Mouse (Mus musculus) skeletal muscle tissue, adult 2 months (tissue): ENCODE measurements around the gene Csf2rb2.
A peak's percentile ranks its signal among the peaks of the same experiment; 100 is the strongest.
"Not testable (repeated sequence)": the region's sequence is repeated elsewhere in the genome, so short reads cannot be mapped to it uniquely, and the experiment has no call there.

Experiments
- DNase-seq: peaks from one replicate; pipeline ENCODE4 v3.0.0-alpha.2; 2012; ENCODE audit warnings: low read depth, low spot score

Csf2rb2 gene

DNA sequence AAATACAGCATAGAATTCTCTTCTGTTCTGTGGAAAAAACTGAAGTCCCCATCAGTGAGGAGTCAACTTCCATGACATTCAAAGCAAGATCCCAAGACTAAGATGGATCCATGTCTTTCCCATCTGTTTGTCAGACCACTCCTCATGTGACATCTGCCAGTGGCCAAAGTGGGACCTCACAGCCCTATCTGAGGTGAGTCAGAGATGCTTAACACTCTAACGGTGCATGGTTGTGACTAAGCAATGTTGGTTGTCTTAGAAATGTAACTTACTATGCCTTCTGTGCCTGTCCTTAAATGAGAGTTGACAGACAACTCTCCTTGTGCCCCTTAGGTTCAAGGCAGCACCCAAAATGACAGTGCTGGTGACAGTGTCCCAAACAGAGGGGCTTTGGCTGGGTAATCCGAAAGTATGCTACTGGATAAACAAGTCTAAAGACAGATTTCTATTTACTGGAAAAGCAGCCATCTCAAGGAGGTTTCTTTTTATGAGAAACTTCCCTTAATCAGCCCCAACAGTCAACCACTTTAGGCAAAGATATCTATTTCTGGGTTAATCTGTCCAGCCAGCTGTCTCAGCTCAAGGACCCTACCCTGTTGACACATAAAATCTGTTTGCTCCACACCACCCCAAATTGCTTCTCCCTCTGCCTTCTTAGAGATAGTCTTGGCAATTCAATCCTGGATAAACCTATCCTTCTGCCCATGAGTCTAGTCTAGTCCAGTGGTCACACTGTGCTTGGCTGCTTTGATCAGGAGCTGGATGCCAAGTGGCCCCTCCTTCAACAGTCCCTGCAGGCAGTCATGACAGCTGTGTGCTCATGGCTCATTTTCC lies 13.0 kb upstream of the Csf2rb2 start:
- DNase-seq, result not testable (repeated sequence)

DNA sequence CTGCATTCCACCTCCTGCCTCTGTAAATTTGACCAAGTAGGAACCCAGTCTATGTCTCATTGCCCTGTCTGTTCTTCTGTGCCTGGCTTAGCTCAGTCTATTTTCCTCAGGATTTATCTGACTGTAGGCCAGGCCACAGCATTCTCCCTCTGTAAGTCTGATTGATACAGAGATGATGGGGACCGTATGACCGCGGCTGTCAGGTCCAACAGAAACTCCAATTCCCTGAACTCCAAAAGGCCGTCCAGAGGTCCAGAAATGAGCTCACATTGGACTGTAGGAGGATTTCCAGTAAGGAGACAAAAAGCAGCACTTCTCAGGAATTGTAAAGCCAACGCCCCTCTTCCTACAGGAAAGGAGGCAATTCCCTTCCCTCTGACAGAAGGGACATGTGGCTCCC lies 8.1 kb upstream of the Csf2rb2 start:
- DNase-seq, result not testable (repeated sequence)

DNA sequence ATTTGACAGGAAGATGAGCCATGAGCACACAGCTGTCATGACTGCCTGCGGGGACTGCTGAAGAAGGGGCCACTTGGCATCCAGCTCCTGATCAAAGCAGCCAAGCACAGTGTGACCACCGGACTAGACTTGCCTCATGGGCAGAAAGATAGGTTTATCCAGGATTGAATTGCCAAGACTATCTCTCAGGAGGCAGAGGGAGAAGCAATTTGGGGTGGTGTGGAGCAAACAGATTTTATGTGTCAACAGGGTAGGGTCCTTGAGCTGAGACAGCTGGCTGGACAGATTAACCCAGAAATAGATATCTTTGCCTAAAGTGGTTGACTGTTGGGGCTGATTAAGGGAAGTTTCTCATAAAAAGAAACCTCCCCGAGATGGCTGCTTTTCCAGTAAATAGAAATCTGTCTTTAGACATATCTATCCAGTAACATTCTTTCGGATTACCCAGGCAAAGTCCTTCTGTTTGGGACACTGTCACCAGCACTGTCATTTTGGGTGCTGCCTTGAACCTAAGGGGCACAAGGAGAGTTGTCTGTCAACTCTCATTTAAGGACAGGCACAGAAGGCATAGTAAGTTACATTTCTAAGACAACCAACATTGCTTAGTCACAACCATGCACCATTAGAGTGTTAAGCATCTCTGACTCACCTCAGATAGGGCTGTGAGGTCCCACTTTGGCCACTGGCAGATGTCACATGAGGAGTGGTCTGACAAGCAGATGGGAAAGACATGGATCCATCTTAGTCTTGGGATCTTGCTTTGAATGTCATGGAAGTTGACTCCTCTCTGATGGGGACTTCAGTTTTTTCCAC lies 7.1 kb upstream of the Csf2rb2 start:
- not testable (repeated sequence) for DNase-seq

DNA sequence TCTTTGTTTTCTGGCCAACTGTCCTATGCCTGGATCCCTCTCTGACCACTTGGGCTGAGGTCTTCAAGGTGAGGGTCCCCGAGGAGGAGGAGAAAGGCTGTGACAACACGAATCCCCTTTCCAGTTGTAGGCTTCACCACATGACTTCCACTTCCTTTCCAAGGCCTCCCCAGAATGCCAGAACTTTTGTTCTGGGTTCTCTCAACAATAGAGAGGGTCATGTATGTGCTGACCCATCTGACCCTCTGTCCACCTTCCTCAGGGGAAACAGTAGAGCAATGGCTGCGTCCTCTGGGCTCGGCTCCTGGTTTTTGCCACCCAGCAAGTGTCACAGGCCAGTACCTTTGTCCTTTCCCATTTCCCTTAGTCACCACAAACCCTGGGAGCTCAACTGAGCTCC lies 5.5 kb upstream of the Csf2rb2 start:
- no peak for DNase-seq

DNA sequence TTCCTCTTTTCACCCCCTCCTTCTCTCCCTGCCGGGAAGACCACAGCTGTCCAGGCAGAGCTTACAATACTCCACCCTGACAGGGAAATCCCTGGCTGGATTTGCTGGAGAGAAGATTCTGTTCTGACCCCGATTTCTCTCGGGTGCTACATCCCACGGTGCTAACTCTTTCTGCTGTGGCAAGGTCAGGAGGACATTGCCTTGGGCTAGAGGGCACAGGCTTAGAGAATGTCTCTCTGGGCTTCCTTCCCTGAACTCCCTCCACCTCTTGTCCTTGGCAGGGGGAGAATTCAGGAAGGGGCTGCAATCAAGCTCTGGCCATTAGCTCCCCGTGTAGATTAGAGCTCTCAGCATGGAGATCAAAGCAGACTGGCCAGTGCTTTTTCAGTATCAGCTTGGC lies 4.3 kb upstream of the Csf2rb2 start:
- DNase-seq, result no peak

DNA sequence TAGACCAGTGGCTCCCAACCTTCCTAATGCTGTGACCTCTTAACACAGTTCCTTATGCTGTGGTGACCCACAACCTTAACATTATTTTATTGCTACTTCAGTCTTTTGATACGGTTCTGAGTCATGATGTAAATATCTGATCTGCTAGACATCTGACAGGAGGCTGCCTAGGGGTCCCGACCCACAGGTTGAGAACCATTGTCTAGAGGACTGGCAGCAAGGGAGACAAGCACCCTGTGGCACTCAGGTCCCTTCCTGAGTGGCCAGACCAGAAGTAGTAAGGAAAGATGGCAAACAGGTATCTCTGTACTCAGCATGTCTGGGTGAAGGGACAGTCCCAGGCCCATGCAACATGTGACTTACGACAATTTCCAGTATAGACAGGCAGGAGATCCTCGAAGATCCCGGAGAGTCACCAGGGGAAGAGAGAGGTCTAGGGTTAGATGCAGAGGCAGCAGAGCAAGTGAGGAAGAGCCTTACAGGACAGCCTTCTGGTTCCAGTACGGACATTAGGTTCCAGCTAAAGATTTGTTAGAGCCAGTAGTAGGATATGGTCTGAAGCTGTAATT lies 1.8 kb downstream of the Csf2rb2 start:
- DNase-seq, result no peak

DNA sequence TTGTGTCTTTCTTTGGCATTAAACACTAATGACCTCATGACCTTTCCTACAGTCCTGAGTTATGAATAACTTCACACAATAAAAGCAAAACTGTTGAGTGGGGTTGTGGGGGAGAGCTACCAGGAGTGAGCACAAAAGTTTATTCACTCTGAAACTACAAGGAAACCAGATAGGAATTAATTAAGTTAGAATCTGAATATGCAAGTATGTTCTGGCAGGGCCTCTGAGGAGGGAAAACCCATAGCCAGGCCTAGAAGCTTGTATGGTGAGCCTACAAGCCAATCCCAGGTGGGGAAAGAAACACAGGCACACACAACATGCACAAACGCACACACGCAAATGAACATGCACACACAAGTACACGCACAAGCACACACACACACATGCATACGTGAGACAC lies 2.8 kb downstream of the Csf2rb2 start:
- no peak for DNase-seq

DNA sequence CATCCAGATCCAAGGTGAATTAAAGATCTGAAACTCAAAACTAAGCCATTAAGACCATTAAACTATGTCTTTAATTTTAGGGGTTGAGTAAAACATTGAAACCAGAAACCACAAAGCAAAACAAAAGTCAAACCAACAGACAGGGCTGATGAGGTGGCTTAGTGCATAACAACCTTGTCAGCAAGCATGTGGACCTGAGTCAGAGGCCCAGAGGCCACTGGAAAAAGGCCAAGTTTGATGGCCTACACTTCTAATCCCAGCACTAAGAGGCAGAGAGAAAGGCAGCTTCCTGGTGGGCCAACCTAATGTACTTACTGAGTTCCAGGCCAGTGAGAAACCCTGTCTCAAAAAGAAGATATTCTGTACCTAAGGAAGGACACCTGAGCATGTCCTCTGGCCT lies 4.7 kb downstream of the Csf2rb2 start:
- no peak for DNase-seq

DNA sequence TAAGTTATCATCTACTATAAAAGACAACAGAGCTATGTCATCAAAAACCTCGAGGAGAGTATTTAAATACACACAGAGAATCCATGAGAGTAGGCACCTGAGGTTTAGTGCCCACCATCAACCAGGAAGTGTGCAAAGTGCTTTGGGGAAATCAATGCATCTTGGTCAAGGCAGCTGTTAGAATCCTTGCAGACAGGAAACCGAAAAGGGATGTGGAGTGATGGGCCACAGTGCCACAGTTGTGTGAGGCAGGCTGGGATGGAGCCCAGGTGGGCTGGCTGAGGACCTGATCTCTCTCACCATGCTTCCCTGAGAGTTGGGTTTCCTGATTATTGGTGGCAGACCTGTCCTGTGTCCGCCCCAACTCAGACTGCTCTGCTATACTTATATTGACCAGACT lies 5.9 kb downstream of the Csf2rb2 start:
- no peak for DNase-seq

DNA sequence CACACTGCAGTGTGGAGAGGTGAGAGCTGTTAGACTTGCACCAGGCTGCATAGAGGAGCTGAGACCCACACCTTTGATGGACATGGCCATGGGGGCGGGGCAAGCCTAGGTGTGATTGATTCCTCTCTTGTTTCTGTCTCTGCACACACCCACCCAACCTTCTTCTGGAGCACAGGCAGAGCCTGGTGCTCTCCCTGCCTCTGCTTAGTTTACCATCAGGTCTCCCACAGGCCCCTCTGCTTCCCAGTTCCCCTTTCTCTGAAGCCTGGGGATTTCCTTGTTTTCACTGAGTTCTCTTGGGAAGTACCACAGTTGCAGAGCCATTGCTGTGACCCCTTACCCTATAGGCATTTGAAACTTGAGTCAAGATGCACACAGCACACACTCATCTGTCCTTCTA lies 7.0 kb downstream of the Csf2rb2 start:
- no peak for DNase-seq

DNA sequence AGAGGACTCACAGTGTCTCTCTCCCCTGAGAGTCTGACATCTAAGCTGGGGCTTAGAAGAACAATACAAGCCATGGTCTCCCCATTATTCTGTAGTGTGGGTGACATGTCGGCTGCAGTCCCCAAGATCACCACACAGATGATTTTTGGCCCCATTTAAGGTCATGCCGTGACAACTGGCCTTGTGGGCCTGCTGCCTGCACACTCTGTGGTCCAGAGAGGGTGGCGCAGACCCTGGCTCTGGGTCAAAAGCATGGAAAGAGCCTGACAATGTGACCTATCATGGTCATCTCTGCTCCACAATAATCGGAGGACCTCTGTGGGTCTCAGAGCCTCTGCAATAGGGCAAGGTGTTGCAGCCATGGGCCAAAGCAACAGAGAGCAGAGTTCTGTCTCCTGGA lies 11.8 kb downstream of the Csf2rb2 start:
- DNase-seq, result no peak

DNA sequence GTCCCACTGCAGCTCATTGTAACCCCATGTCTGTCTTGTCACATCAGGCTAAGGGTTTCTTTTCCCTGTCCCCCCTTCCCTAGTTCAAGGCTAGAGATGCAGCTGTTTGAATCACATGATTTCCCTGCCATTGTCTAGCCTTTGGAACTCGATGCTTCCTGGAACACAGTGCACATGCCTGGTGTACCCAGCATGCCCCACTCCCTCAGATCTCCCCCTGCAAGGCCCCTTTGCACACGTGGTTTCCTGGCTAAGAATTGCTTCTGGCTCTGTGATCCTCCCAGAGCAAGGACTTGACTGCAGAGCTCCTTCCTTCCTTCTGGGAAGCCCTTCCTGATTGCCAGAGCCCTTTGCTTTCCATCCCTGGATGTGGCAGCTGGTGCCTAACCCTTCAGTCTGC lies 12.3 kb downstream of the Csf2rb2 start:
- not testable (repeated sequence) for DNase-seq

DNA sequence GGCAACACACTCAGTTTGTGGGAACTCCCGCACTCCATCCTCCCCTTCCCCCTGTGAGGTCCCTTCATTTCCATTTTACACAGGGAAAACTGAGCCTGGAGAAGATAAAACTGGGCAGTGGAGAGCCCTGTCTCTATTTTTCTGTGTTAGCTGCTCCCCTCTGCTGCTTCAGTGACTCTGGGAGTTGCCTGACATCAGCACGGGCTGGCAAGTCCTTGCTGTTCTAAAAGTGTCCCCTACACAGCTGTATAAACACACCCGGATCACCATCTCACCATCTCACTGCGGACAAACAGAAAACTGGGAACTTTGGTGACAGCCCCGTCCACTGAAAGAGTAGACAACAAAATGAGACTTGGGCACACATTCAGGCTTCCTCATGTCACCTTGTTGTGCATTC lies 15.7 kb downstream of the Csf2rb2 start:
- DNase-seq, result not testable (repeated sequence)

DNA sequence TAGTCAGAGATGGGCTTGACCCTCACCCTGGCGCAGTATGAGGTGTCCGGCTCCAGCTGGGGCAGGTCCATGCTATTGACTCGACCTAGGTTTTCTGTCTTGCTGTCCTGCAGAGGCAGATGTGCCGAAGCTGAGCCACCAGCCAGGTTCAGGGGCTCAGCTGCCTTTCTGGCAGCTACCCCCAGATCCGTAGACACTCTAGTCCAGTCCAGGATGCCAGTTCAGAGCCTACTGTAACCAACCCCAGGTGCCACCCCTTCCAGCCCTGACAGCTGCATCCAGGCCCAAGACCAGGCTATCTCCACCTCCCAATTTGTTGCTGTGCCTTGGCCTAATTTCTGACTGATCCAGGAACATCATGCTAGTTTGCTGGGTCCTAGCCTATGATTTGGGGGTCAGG lies 17.6 kb downstream of the Csf2rb2 start:
- peak; percentile 39 for DNase-seq

DNA sequence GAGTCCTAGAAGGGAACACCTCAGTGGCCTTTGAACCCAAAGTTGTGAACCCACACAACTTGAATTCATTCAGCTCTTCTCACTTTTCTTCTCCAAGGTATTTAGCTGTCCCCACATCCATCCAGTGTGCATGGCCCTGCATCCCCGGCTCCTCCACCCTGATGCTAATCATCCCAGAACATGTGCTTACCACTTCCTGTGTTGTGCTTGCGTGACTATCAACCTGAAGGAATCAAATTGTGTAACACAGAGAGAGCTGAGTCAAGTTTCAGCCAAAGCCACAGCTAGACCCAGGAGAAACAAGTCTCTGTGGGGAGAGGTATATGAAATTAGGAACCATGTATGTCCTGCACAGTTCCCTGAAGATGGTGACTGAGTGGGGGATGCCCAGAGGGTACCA lies 27.2 kb downstream of the Csf2rb2 start:
- DNase-seq, result no peak

DNA sequence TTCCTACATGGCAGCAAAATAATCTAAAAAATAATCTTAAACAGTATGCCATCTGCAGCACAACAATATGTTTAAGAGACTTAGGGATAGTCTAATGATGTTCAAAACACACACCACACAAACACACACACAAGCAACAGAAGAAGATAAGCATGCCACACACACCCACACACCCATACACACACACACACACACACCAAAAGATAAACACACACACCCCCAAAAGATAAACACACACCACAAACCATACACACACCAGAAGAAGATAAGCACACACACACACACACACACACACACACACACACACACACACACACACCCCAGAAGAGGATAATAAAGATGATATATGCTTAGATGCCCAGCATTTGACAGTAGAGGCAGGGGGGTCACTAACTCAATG lies 34.3 kb downstream of the Csf2rb2 start:
- no peak for DNase-seq

DNA sequence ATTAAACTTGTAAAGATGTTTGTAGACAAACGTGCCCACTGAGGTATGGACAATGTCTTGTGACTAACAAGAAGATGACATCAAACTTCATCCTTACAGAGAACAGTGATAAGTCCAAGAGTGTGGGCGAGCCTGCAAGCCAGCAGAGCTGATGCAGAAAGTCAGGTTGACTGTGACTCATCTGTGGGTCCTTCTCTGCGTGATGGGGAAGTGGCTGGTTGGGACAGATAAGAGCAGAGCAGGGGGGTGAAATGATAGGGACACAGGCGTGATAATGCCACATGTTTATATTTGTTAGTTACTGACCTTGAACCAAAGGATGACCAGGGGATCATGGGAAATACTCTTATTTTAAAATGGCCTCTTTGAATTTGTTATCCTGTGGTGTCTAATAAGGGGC lies 37.7 kb downstream of the Csf2rb2 start:
- no peak for DNase-seq

DNA sequence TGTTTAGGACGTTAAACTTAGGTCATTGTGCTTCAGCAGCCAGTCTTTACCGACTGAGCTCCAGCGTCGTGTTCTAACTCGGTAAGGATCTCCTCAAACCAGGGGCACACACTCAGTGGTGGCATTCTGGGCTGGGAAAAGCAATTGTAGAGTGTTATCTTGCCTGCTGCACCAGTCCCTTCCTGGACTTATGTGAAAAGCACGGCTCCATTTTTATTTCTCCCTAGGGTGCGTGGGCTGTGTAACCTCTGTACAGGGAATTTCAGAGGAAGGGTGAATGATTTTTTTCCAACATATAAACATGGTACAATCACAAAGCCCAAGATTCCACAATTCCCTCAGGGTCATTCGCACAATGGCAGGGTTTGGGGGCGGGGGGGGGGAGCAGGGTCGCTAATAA lies 38.1 kb downstream of the Csf2rb2 start:
- DNase-seq, result no peak

DNA sequence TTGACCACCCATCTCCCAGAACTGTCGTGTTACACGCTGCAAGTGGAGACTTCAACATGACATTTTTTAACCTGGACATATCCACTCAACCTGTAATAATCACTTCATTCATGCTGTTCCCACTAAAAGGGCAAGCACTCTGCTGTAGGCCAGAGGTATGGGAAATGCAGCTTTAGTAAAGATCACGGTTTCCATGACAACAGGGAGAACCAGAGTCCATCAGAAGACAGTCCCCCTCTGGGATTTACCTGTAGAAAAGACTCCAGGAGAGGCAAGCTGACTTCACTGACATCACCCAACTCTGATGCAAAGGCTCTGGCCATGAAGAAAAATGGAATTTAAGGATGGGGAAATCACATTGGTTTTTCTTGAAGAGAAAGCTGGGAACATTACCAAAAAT lies 42.2 kb downstream of the Csf2rb2 start:
- DNase-seq, result no peak

DNA sequence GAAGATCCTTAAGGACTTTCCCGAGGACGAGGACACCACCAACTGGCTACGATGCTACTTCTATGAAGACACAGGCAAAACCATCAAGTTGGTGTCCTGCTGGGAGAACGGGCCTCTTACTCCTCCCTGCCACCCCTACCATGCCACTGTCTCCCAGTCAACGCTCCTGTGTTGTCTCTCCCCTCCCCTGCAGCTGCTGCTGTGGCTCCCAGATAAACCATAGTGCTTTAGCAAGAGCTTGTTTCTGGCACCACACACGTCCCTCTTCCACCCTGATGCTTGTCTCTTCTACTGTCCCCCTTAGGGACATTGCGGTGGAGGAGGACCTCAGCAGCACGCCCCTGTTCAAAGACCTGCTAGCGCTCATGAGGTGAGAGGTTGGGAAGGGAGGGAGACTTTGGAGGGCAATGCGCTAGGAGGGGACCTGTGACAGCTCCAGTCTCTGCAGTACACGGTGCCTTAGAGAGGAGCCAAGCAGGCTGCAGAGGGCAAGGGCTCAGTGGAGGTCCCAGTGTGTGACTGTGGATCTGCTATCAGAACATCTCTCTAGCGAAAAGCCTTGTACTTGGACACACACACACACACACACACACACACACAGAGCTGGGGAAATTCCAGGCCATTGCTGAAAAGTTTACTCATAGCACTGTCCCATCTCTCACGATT lies 44.7 kb downstream of the Csf2rb2 start:
- no peak for DNase-seq

DNA sequence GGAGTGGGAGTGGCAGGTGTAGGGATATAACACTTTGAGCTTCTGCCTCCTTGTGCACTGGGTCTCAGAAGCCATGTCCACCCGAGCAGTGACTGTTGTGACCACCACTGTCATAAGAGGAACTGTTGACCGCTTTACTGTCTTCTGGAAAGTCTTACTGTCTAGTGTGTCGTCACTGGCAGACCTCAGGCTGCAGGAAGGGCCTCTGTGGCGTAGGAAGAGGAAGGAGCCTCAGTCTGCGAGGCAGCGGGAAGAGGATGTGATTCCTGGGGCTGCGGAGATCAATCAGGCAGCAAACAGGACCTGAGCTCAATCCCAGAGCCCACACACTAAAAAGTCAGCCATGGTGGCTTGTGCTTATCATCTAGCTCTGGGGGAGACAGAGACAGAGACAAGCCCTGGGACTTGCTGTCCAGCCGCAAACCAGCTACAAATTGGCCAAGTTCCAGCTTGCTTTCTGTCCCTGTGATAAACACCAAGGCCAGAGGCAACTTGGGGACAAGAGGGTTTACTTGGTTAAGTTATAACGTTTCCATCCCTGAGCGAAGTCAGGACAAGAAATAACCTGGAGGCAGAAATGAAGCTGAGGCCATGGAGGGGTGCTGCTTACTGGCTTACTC lies 47.2 kb downstream of the Csf2rb2 start:
- no peak for DNase-seq
